Mouse (Mus musculus): ENCODE measurements at regions not wholly inside any gene's neighbourhood (a gene's known extent, or its start where the extent isn't known, plus 50 kb on each side); places are given as distances from the start of the nearest gene placed in this dataset.

- no peak for DNase-seq (ENCODE audit: low spot score)
Observed at GRCm38 (mm10) chr3:37928731-37929130, 204.4 kb upstream of the Gm5148 start.

GRCm38 (mm10) chr3:37919450-37920156, 195.3 kb upstream of the Gm5148 start:
- DNase-seq (ENCODE audit: low spot score): no peak

DNA sequence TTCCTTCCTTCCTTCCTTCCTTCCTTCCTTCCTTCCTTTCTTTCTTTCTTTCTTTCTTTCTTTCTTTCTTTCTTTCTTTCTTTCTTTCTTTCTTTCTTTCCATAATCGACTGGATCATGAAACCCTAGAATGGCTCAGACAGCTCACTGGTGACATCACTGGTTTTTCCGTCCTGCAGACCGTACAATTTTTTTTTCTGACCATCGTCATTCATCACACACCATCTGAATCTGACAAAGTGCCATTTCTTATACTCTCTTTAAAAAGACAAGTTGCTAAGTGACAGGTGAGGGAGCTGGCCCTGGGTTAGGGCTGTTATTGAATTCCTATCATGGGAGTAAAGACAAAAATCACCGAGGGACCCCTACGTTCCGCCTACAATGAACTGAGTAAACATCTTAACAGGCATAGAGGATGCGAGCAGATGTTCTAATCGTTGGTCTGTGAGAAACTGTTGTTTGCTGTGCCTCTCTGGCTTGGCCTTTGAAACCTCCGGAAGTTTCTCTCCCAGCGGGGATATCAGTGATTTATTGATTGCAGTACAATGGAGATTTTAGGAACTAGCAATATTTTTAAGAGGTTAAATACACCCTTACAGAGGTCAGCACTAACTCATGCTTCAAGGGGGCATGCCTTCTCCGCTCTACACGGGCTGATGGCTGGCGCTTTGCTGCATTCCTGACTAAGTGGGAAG, 192.6 kb upstream of the Gm5148 start:
- peak; percentile 52 for DNase-seq (ENCODE audit: low spot score)

GRCm38 (mm10) chr3:37916281-37916680, 192.0 kb upstream of the Gm5148 start:
- no peak for DNase-seq (ENCODE audit: low spot score)

- no peak for DNase-seq (ENCODE audit: low spot score)
Observed at GRCm38 (mm10) chr3:37915673-37916072, 191.4 kb upstream of the Gm5148 start.

DNA sequence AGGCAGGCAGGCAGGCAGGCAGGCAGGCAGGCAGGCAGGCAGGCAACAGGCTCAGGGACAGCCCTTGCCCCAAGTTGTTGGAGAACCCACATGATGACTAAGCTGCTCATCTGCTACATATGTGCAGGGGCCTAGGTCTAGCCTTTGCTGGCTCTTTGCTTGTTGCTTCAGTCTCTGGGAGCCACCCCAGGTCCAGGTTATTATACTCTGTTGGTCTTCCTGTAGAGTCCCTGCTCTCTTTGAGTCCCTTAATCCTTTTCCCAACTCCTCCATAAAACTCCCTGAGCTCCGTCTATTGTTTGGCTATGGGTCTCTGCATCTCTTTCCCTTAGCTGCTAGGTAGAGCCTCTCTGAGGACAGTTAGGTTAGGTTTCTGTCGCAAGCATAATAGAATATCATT, 189.8 kb upstream of the Gm5148 start:
- DNase-seq (ENCODE audit: low spot score): no peak

DNA sequence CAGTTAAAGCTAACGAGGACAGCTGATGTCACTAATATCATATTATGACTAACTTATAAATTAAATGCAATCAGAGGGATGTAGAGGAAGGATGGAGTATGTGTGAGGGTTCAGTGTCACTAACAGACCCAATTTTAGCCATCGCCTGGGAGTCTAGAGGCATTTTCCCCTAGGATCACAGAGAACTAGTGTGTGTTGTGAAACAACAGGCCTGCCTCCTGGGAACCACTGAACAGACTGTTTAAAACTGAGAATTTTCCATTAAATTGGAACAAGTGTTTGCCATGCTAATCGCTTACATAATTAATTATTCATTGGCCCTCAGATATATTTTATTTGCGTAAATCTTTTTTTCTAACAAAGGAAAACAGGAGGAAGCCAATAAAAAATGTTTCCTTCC, 185.5 kb upstream of the Gm5148 start:
- DNase-seq (ENCODE audit: low spot score): no peak

- no peak for DNase-seq (ENCODE audit: low spot score)
Observed at GRCm38 (mm10) chr3:37909008-37909407, 184.7 kb upstream of the Gm5148 start.

DNA sequence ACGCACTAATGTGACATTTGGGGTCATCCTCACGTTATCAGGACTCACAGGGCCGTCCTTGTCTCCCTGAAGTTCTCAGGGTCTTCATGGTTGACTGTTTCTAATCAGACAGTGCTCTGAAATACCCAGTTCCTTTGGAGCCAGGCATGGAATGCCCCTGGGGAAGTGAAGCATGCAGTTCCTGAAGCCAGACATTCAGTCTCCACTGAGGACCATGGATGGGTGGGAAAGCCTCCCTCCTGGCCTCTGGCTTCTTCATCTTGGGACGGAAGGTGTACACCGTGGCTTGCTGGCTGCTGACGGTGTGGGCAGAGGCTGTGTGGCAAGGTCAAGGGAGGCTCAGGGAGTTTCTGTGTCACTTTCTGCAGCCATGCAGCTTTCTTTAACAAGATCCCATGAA, 184.2 kb upstream of the Gm5148 start:
- DNase-seq (ENCODE audit: low spot score): no peak

- peak; percentile 59 for DNase-seq (ENCODE audit: low spot score)
Observed at GRCm38 (mm10) chr3:37907432-37908088, 183.3 kb upstream of the Gm5148 start.

DNA sequence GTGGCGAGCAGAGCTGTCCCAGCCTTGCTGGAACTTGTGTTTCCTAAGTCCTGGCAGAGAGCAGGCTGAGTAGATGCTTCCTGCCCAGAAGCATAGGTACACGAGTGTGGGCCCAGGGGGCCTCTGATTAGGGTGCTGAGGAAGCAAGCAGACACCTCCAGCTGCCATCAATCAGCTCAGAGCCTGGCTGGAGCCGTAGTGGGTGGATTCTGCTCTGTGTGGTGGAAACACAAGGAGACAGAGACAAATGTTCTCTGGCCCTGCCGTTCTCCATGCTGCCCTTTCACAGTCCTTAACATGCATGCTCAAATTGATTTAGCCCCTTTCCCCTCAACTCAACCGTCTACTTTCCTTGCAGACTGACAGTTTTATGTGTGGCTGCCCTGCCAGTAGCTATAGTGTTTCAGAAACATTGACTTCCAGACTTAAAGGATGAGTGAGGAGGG, 182.5 kb upstream of the Gm5148 start:
- no peak for DNase-seq (ENCODE audit: low spot score)

DNA sequence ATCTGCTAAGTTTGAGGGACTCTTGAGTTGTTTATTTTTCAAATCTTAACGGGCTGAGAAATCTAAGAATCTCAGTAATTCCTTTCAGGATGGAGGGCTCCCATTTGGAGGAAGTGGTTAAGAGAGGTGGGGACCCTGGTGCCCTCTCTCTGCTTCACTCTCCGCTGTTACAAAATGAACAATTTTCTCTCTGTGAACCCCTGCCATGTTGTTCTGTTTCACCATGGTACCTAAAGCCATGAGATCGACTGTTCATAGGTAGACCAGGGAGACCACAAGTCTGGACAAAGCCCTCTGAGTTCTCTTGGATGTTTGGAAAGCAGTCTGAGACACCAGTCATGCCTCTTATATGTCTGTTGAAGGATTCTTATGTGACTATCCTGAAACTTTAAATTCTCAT, 179.9 kb upstream of the Gm5148 start:
- no peak for DNase-seq (ENCODE audit: low spot score)

DNA sequence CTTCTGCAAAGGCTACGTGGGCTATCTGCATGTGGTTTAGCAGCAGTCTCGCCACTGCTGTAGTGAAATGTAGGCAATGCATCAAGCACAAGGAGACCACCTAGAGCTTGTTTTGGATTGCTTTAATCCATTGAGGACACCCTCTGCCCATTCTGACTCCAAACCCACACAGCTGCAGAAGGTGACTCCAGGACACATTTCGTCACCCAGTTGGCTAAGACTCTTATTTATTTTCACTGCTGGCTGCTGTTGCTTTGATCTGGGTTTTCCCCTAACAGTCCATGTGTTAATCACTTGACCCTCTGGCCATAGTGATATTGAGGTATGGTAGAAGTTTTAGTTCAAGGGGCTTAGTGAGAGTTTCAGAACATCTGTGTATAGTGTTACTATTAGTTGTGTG, 179.2 kb upstream of the Gm5148 start:
- DNase-seq (ENCODE audit: low spot score): peak; percentile 65

- DNase-seq (ENCODE audit: low spot score): no peak
Observed at GRCm38 (mm10) chr3:37903021-37903420, 178.7 kb upstream of the Gm5148 start.

DNA sequence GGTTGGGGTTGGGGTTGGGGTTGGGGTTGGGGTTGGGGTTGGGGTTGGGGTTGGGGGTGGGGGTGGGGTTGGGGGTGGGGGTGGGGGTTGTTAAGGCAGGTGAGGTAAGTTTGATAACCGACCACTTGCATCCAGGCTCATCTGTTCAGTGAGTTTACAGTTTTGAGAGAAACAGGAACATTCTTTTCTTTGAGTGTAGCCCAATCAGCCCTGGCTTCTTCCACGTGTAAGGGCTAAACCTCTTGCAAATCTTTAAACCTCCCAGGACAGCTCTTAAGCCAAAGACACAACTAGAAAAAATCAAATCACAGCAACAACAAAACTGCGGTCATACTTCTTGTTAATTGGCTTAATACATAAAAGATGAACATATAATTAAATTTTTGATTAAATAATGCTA, 173.1 kb upstream of the Gm5148 start:
- DNase-seq (ENCODE audit: low spot score): no peak

- DNase-seq (ENCODE audit: low spot score): no peak
Observed at GRCm38 (mm10) chr3:37896821-37897311, 172.6 kb upstream of the Gm5148 start.

DNA sequence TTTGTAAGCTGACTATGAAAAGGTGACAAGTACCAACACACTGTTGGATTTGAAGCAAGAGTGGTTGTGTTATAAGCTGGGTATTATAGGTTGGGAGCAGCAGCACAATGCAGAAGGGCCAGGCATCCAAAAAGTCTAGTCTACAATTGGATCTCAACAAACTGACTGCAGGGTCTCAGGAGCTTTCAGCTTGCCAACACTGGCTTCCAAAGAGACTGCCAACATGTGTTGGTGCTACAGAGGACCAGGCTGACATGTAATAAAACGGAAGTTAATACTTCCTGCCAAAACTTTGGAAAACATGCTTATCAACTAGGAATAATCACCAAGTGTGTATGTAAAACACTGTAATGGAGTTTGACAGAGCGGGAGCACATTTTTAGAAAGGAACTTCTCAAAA, 170.3 kb upstream of the Gm5148 start:
- DNase-seq (ENCODE audit: low spot score): no peak

DNA sequence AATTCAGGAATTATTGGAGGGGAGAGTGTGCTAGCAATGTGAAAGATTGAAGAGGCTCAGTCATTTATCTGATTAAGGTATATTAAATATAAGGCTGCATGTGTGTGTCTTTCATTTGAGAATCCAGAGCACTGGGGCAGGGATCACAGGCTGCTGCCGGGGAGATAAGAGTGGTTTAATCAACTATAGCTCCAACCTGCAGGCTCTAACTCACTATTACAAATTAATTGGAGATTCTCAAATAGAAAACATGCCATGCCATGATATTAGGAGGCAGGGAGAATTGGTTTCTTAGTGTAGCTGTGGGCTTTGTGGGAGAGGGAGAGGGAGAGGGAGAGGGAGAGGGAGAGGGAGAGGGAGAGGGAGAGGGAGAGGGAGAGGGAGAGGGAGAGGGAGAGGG, 165.9 kb upstream of the Gm5148 start:
- DNase-seq (ENCODE audit: low spot score): no peak

DNA sequence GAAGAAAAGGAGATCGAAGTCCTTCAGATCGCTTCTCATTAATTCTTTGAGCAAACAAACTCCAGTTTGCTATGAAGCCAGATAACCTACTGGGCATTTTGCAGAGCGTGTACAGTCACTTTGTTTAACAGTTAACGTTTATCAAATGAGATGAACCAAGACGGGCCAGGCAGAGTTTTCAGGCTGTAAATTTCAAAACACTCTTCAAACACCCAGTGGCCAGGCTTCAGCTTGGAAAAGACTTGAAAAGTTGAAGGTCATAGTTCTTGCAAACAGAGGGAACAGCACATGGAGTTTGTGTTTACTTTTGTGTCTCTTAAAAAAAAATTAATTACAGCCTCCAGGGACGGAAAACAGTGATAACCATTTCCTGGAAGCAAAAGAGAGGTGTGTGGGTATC, 164.2 kb upstream of the Gm5148 start:
- no peak for DNase-seq (ENCODE audit: low spot score)

GRCm38 (mm10) chr3:37887711-37888110, 163.4 kb upstream of the Gm5148 start:
- DNase-seq (ENCODE audit: low spot score): no peak

GRCm38 (mm10) chr3:37886705-37887454, 162.6 kb upstream of the Gm5148 start:
- DNase-seq (ENCODE audit: low spot score): no peak

GRCm38 (mm10) chr3:37885776-37886175, 161.5 kb upstream of the Gm5148 start:
- DNase-seq (ENCODE audit: low spot score): no peak

Data from gastrocnemius, adult 18-20 months (tissue).